Mouse (Mus musculus): Measurements from ENCODE around the gene Ccdc190. TPM values are rescaled to one million over a fixed set of nuclear protein-coding genes. Genes with fewer than 3 reads are reported as not detected.
A peak's percentile ranks its signal among the peaks of the same experiment; 100 is the strongest.

The Ccdc190 gene
- polyA plus RNA-seq, 1 experiment from 2014 or later = not detected

GRCm38 (mm10) chr1:169968792-169969515 lies 40.5 kb downstream of the Ccdc190 start, which contains the start of gene Hsd17b7:
Gene Hsd17b7, minus strand, starts transcription at chr1:169969241.
- 1% methylated on average over 48 of the region's 48 CpGs for WGBS
- Histone ChIP-seq H3K4me3 (replicated peaks) (peak within 1 kb of the TSS; percentile 64), H3K36me3 (peaks cover 38% of the 10 kb centered on the region), H3K27ac (peak within 1 kb of the TSS; percentile 75), H3K4me1 (replicated peaks) (peaks cover 8% of the 10 kb centered on the region; the same call in 1 of the 2 replicates), H3K9ac (replicated peaks) (peak within 1 kb of the TSS; percentile 58), H3K9me3 (no peaks in the 10 kb centered on the region), H3K27me3 (no peaks in the 10 kb centered on the region), H3K4me2 (peak within 1 kb of the TSS; percentile 78)
- peak; percentile 100 for ATAC-seq (ENCODE audit: insufficient number of reproducible peaks, insufficient read depth, low FRiP score, low TSS enrichment, low read depth)

- Histone ChIP-seq H3K4me3 (replicated peaks) (peak overlapping the region; percentile 64), H3K27me3 (no peaks in the 10 kb centered on the region), H3K36me3 (peaks cover 38% of the 10 kb centered on the region), H3K9me3 (no peaks in the 10 kb centered on the region), H3K4me1 (replicated peaks) (peaks cover 8% of the 10 kb centered on the region; the same call in 1 of the 2 replicates), H3K9ac (replicated peaks) (peak overlapping the region; percentile 44), H3K4me2 (peak overlapping the region; percentile 62), H3K27ac (peak overlapping the region; percentile 75)
- ATAC-seq (ENCODE audit: insufficient number of reproducible peaks, insufficient read depth, low FRiP score, low TSS enrichment, low read depth) = peak; percentile 65
- WGBS = under 1% methylated on average over 9 of the region's 9 CpGs
Observed at GRCm38 (mm10) chr1:169969516-169969886, 41.1 kb downstream of the Ccdc190 start.

DNA sequence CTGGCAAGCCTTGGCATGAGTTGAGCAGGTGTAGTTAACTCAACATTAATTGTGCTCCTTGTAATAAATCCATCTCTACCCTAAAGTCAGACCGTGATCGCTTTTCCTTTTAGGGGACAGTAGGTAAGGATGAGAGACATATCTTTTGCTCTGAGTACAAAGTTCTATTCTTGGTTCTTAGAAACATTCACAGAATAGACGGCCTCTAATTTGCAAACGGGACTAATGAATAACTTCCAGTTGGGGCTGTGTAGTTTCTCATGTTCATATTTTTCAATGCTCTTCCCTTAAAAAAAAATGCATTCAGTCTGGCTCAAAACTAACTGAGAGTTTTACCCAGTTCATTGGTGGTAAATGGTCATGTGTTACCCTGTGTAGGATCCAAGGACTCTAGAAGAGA lies 42.5 kb downstream of the Ccdc190 start:
- 93% methylated on average over 4 of the region's 4 CpGs for WGBS

GRCm38 (mm10) chr1:169971998-169972397 lies 43.5 kb downstream of the Ccdc190 start:
- H3K9me3 ChIP-seq = no peaks in the 10 kb centered on the region
- 83% methylated on average over 2 of the region's 2 CpGs for WGBS
- peaks cover 42% of the 10 kb centered on the region for H3K36me3 ChIP-seq
- no peak overlapping the region for H3K27ac ChIP-seq
- H3K9ac ChIP-seq (replicated peaks) = no peak overlapping the region
- no peak for ATAC-seq (ENCODE audit: insufficient number of reproducible peaks, insufficient read depth, low FRiP score, low TSS enrichment, low read depth)
- no peak overlapping the region for H3K4me3 ChIP-seq (replicated peaks)
- peaks cover 8% of the 10 kb centered on the region; the same call in 1 of the 2 replicates for H3K4me1 ChIP-seq (replicated peaks)
- no peak overlapping the region for H3K4me2 ChIP-seq
- no peaks in the 10 kb centered on the region for H3K27me3 ChIP-seq

More for the DNA sequence above, 42.5 kb downstream of the Ccdc190 start:
- Histone ChIP-seq H3K27ac (no peak overlapping the region), H3K9me3 (no peaks in the 10 kb centered on the region), H3K4me1 (replicated peaks) (peaks cover 8% of the 10 kb centered on the region; the same call in 1 of the 2 replicates), H3K27me3 (no peaks in the 10 kb centered on the region), H3K4me3 (replicated peaks) (no peak overlapping the region), H3K4me2 (no peak overlapping the region), H3K9ac (replicated peaks) (no peak overlapping the region), H3K36me3 (peaks cover 39% of the 10 kb centered on the region)
- no peak for ATAC-seq (ENCODE audit: insufficient number of reproducible peaks, insufficient read depth, low FRiP score, low TSS enrichment, low read depth)

DNA sequence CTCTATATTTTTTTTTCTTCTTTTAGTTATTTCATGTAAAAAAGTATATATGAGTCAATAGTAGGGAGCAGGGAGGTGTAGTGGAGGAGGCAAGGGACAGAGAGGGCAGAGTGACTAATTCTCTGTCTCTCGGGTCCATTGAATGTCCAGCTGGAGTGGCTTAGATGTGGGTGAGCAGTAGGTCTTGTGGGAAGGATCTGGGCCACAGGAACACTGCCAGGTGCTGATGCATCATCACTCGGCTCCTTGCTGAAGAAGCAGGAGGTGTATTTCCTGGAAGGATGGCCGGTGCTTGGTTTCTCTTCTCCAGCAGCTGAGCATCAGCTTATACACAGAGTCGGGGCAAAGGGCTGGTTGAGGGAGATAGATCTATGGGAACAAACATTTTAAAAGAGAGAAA lies 49.2 kb downstream of the Ccdc190 start:
- Histone ChIP-seq H3K9me3 (no peaks in the 10 kb centered on the region), H3K4me1 (replicated peaks) (no peaks in the 10 kb centered on the region), H3K9ac (replicated peaks) (no peak overlapping the region), H3K36me3 (peaks cover 72% of the 10 kb centered on the region), H3K4me3 (replicated peaks) (no peak overlapping the region), H3K27me3 (no peaks in the 10 kb centered on the region), H3K27ac (no peak overlapping the region), H3K4me2 (no peak overlapping the region)
- 87% methylated on average over 4 of the region's 4 CpGs for WGBS
- ATAC-seq (ENCODE audit: insufficient number of reproducible peaks, insufficient read depth, low FRiP score, low TSS enrichment, low read depth) = no peak

Other genes with a start within 250 kb of the Ccdc190 start
- gene Rgs4, start 181.0 kb upstream of the Ccdc190 start, polyA plus RNA-seq (2016; fragmentation: Nextera tagmentation; extraction: Ambion mirVana) = 1.1 and 1.2 TPM in 2 replicates
- 15.5 and 16.5 TPM in 2 replicates for gene Hsd17b7, start 40.6 kb downstream of the Ccdc190 start, polyA plus RNA-seq (2016; fragmentation: Nextera tagmentation; extraction: Ambion mirVana)
- 111 and 112 TPM in 2 replicates for gene Ddr2, start 182.1 kb downstream of the Ccdc190 start, polyA plus RNA-seq (2016; fragmentation: Nextera tagmentation; extraction: Ambion mirVana)
- 67.8 and 69.0 TPM in 2 replicates for gene Uap1, start 246.3 kb downstream of the Ccdc190 start, polyA plus RNA-seq (2016; fragmentation: Nextera tagmentation; extraction: Ambion mirVana)